Mouse (Mus musculus) hindbrain, embryonic 15.5 days (tissue): ENCODE results near the gene Gm43517. TPM values are rescaled to one million over a fixed set of nuclear protein-coding genes. Genes with fewer than 3 reads are reported as not detected.

Experiments
- ATAC-seq: fragments of 200-750 bp; cut with Nextera tagmentation; 2 replicates; pipeline ENCODE4 v1.8.0; 2017; ENCODE audit warnings: low read depth, moderate number of reproducible peaks, moderate TSS enrichment; ENCODE audit not compliant: low FRiP score
- H3K27ac ChIP-seq: fragments of 300-500 bp; sonication (generic); replicated peaks from 2 replicates; pipeline ENCODE4 v1.5.1; 2015; ENCODE audit warnings: mild to moderate bottlenecking, inconsistent platforms
- H3K27me3 ChIP-seq: fragments of 300-500 bp; sonication (generic); 2 replicates; pipeline ENCODE4 v1.6.1; 2015; ENCODE audit warnings: control low read depth, inconsistent platforms
- H3K36me3 ChIP-seq: fragments of 300-500 bp; sonication (generic); 2 replicates; pipeline ENCODE4 v1.6.1; 2015; ENCODE audit warnings: control low read depth, inconsistent platforms
- H3K4me1 ChIP-seq: fragments of 300-500 bp; sonication (generic); replicated peaks from 2 replicates; pipeline ENCODE4 v1.6.1; 2015; ENCODE audit warnings: control low read depth, inconsistent platforms
- H3K4me2 ChIP-seq: fragments of 300-500 bp; sonication (generic); 2 replicates; pipeline ENCODE4 v1.6.1; 2015; ENCODE audit warnings: moderate library complexity, mild to moderate bottlenecking, inconsistent platforms
- H3K4me3 ChIP-seq: fragments of 300-500 bp; sonication (generic); 2 replicates; pipeline ENCODE4 v1.5.1; 2015; ENCODE audit warnings: mild to moderate bottlenecking, inconsistent platforms
- H3K9ac ChIP-seq: fragments of 300-500 bp; sonication (generic); 2 replicates; pipeline ENCODE4 v1.6.1; 2015; ENCODE audit warnings: inconsistent platforms
- H3K9me3 ChIP-seq: fragments of 300-500 bp; sonication (generic); 2 replicates; pipeline ENCODE4 v1.6.1; 2016; ENCODE audit warnings: control low read depth, inconsistent platforms
- WGBS: fragments of 180-500 bp; shearing (Covaris S2); methylation state at CpG from one replicate; pipeline ENCODE4 v1.1.7; 2015; 5-methylcytosine and 5-hydroxymethylcytosine counted together
- polyA plus RNA-seq: library from polyadenylated mRNA; unstranded; fragments of >200 nt; fragmentation: Nextera tagmentation; extraction: Ambion mirVana; gene quantifications from 2 replicates; pipeline ENCODE4 v1.2.1, GENCODE M21; 2015

Gene Gm43517
- polyA plus RNA-seq, 1 experiment from 2014 or later = not detected

DNA sequence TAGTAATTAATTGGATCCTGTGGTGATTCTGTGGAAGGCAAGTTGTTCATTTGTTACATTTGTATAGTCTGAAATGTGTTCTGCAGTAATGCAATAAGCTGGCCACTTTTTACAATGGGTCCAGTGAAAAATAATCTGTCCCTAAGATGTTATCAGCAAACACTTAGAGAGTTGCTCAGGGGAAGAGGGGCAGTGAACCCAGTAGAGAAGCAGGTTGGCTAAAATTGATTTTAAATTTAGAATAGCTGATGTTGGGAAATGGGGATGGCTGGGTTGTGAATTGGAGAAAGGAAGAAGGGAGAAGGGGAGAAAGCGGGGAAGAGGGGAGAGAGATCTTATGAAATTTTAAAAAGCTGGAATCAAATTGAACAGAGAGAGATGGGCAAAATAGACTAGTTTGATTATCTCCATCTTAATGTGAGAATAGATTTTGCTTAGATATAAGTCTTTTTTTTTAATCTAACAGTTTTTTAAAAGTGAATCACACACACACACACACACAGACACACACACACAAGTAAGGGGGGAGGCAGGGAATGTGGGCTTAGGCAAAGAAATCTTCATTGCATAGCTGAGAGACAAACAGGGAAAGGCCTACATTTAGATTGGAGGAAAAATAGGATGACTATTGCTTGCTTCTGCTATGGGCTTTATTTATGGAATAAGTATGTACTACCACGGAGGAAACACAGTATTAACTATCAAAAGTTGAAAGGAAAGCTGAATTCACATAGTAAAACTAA lies 3.1 kb downstream of the Gm43517 start:
- Histone ChIP-seq H3K4me1 (peaks cover 16% of the 10 kb centered on the region), H3K27ac (no peak overlapping the region), H3K4me2 (no peak overlapping the region), H3K36me3 (no peaks in the 10 kb centered on the region), H3K4me3 (no peak overlapping the region), H3K27me3 (peaks cover 63% of the 10 kb centered on the region), H3K9me3 (no peaks in the 10 kb centered on the region), H3K9ac (no peak overlapping the region)
- WGBS = 4% methylated on average over 2 of the region's 2 CpGs
- no peak for ATAC-seq

- peaks cover 66% of the 10 kb centered on the region for H3K27me3 ChIP-seq
- WGBS = 2% methylated on average over 5 of the region's 5 CpGs
- H3K4me1 ChIP-seq = peaks cover 7% of the 10 kb centered on the region
- no peak overlapping the region for H3K4me2 ChIP-seq
- no peaks in the 10 kb centered on the region for H3K36me3 ChIP-seq
- H3K27ac ChIP-seq = no peak overlapping the region
- no peak for ATAC-seq
- no peak overlapping the region for H3K4me3 ChIP-seq
- H3K9ac ChIP-seq = no peak overlapping the region
- H3K9me3 ChIP-seq = no peaks in the 10 kb centered on the region
Observed at GRCm38 (mm10) chr12:49389666-49390065, 4.7 kb downstream of the Gm43517 start.

- no peak overlapping the region for H3K27ac ChIP-seq
- ATAC-seq = no peak
- 2% methylated on average over 13 of the region's 13 CpGs for WGBS
- peaks cover 7% of the 10 kb centered on the region for H3K4me1 ChIP-seq
- H3K36me3 ChIP-seq = no peaks in the 10 kb centered on the region
- H3K27me3 ChIP-seq = peaks cover 66% of the 10 kb centered on the region
- H3K9ac ChIP-seq = no peak overlapping the region
- no peak overlapping the region for H3K4me2 ChIP-seq
- no peak overlapping the region for H3K4me3 ChIP-seq
- no peaks in the 10 kb centered on the region for H3K9me3 ChIP-seq
Observed at GRCm38 (mm10) chr12:49390257-49390656, 5.3 kb downstream of the Gm43517 start.

DNA sequence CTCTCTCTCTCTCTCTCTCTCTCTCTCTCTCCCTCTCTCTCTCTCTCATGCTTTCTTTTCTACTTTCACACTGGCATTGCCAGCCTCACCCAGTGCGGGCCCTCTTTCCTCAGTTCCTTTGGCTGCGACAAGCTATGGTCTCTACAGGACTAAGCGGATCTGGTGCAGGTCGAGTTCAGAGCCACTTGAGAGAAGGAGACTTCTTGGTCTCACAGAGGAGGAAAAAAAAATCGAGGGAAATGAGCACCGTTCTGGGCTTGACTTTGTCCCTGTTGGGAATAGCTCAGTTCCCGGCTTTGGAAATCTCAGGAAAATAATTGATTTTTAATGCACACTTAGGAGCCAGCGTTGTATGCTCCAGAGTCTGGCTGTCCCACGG lies 5.9 kb downstream of the Gm43517 start:
- no peak overlapping the region for H3K9ac ChIP-seq
- no peak for ATAC-seq
- H3K27ac ChIP-seq = no peak overlapping the region
- WGBS = 1% methylated on average over 9 of the region's 9 CpGs
- peaks cover 64% of the 10 kb centered on the region for H3K27me3 ChIP-seq
- peak overlapping the region; percentile 41 for H3K4me2 ChIP-seq
- no peaks in the 10 kb centered on the region for H3K36me3 ChIP-seq
- peaks cover 7% of the 10 kb centered on the region for H3K4me1 ChIP-seq
- no peaks in the 10 kb centered on the region for H3K9me3 ChIP-seq
- H3K4me3 ChIP-seq = 0 out of 2 replicates have a peak overlapping the region, but pooled peaks have one; percentile 4

GRCm38 (mm10) chr12:49391305-49392040 lies 6.5 kb downstream of the Gm43517 start:
- WGBS = under 1% methylated on average over 42 of the region's 42 CpGs
- Histone ChIP-seq H3K4me3 (0 out of 2 replicates have a peak overlapping the region, but pooled peaks have one; percentile 4), H3K4me2 (peak overlapping the region; percentile 41), H3K9ac (no peak overlapping the region), H3K9me3 (no peaks in the 10 kb centered on the region), H3K36me3 (no peaks in the 10 kb centered on the region), H3K27me3 (peaks cover 64% of the 10 kb centered on the region), H3K4me1 (peaks cover 7% of the 10 kb centered on the region), H3K27ac (no peak overlapping the region)
- ATAC-seq = peak; percentile 94

- 2% methylated on average over 10 of the region's 10 CpGs for WGBS
- no peak overlapping the region for H3K9ac ChIP-seq
- no peaks in the 10 kb centered on the region for H3K36me3 ChIP-seq
- H3K27me3 ChIP-seq = peaks cover 68% of the 10 kb centered on the region
- H3K4me3 ChIP-seq = no peak overlapping the region
- H3K9me3 ChIP-seq = no peaks in the 10 kb centered on the region
- no peak for ATAC-seq
- no peak overlapping the region for H3K4me2 ChIP-seq
- peaks cover 7% of the 10 kb centered on the region for H3K4me1 ChIP-seq
- no peak overlapping the region for H3K27ac ChIP-seq
Observed at GRCm38 (mm10) chr12:49392041-49392390, 7.0 kb downstream of the Gm43517 start.

- no peak overlapping the region for H3K4me2 ChIP-seq
- H3K9me3 ChIP-seq = no peaks in the 10 kb centered on the region
- no peak for ATAC-seq
- peaks cover 73% of the 10 kb centered on the region for H3K27me3 ChIP-seq
- no peaks in the 10 kb centered on the region for H3K36me3 ChIP-seq
- WGBS = 5% methylated on average over 5 of the region's 5 CpGs
- peaks cover 7% of the 10 kb centered on the region for H3K4me1 ChIP-seq
- no peak overlapping the region for H3K27ac ChIP-seq
- no peak overlapping the region for H3K9ac ChIP-seq
- H3K4me3 ChIP-seq = no peak overlapping the region
Observed at GRCm38 (mm10) chr12:49392876-49393275, 7.9 kb downstream of the Gm43517 start.

DNA sequence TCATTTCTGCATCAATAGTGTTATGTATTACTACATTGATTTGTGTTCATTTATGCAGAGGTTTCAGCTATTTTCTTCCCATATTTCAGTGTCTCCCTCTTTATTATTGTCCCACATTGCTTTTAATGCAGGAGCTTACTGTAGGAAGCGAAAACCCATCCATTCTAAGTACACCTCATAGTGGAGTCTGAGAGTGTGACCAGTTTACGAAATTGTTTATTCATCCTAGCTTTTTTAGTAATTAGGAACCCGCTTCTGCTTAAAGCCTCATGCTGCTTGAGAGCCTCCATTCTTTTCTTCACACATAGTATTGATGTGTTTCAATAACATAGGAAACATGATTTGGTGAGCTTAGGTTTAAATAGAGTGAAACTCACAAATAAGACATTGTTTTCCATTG lies 8.7 kb downstream of the Gm43517 start:
- ATAC-seq = no peak
- WGBS = 8% methylated on average over 3 of the region's 3 CpGs
- peaks cover 75% of the 10 kb centered on the region for H3K27me3 ChIP-seq
- no peaks in the 10 kb centered on the region for H3K36me3 ChIP-seq
- H3K4me3 ChIP-seq = no peak overlapping the region
- H3K9ac ChIP-seq = no peak overlapping the region
- H3K4me2 ChIP-seq = no peak overlapping the region
- no peak overlapping the region for H3K27ac ChIP-seq
- H3K9me3 ChIP-seq = no peaks in the 10 kb centered on the region
- peaks cover 7% of the 10 kb centered on the region for H3K4me1 ChIP-seq

GRCm38 (mm10) chr12:49394181-49394580 lies 9.2 kb downstream of the Gm43517 start:
- Histone ChIP-seq H3K36me3 (no peaks in the 10 kb centered on the region), H3K4me2 (no peak overlapping the region), H3K27ac (no peak overlapping the region), H3K9me3 (no peaks in the 10 kb centered on the region), H3K4me1 (peaks cover 7% of the 10 kb centered on the region), H3K27me3 (peaks cover 75% of the 10 kb centered on the region), H3K4me3 (no peak overlapping the region), H3K9ac (no peak overlapping the region)
- 6% methylated on average over 1 of the region's 1 CpGs for WGBS
- ATAC-seq = no peak

DNA sequence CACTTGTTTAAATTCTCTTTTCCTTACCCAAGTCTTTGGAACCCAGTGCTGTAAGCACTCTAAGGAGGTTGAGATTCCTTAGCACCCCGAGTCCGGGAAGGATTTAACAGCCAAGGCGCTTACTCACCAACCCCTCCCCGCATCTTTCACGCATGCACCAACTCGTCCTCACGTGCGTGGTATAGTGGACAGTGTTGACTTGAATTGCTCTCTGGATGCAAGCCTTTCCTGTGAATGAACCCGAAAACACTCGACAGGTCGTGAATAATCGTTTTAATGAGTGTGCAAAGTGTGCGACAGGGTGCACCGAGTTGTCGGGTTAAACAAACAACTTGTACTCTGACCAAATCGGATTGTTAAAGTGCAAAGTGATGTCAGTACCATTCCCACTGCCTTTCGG lies 9.9 kb downstream of the Gm43517 start:
- H3K27me3 ChIP-seq = peaks cover 72% of the 10 kb centered on the region
- no peak for ATAC-seq

DNA sequence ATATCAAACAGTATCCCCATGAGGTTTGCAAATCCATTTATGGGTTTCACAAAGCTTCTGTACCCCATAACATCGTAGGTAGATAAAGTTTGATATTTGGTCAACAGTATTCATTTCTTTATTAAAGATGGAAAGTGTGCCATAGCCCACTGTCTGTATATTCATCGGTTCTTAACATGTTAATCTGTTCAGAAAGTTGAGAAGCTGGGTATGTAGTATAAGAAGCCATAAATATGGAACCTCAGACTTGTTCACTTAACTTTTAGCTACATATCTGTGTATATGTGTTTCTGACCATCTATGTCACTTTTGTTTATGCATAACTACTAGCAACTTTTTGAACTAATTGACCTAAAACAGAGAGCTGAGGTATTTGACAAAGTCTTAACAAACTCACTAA lies 11.0 kb downstream of the Gm43517 start:
- no peak overlapping the region for H3K9ac ChIP-seq
- H3K4me3 ChIP-seq = no peak overlapping the region
- ATAC-seq = no peak
- no peak overlapping the region for H3K4me2 ChIP-seq
- WGBS = 20% methylated on average over 2 of the region's 2 CpGs
- H3K4me1 ChIP-seq = peaks cover 9% of the 10 kb centered on the region
- H3K9me3 ChIP-seq = no peaks in the 10 kb centered on the region
- H3K27me3 ChIP-seq = peaks cover 74% of the 10 kb centered on the region
- H3K36me3 ChIP-seq = no peaks in the 10 kb centered on the region
- no peak overlapping the region for H3K27ac ChIP-seq

More for the DNA sequence above, 9.9 kb downstream of the Gm43517 start:
- Histone ChIP-seq H3K4me3 (no peak overlapping the region), H3K4me2 (no peak overlapping the region), H3K27ac (no peak overlapping the region), H3K36me3 (no peaks in the 10 kb centered on the region), H3K4me1 (peaks cover 7% of the 10 kb centered on the region), H3K9ac (no peak overlapping the region), H3K9me3 (no peaks in the 10 kb centered on the region)
- WGBS = under 1% methylated on average over 17 of the region's 17 CpGs

DNA sequence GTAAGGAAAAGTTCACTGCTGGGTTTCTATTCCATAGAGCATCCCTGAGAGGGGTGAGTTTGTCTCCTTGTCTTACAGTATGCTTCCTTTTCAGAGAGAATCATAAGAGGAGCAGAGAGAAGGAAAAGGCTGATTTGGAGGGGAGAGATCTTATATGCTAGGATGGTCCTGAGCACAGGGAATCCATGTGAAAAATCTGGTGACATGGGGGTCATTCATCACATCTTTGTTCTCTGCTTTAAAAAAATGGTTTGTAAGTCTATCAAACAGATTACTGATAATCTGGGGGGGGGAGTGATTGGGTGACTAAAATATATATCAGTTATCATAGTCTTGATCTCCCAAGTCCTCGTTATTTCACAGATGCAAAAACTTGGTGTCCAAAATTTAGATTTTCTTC lies 11.8 kb downstream of the Gm43517 start:
- Histone ChIP-seq H3K27me3 (peaks cover 73% of the 10 kb centered on the region), H3K4me2 (no peak overlapping the region), H3K4me3 (no peak overlapping the region), H3K9me3 (no peaks in the 10 kb centered on the region), H3K9ac (no peak overlapping the region), H3K27ac (no peak overlapping the region), H3K4me1 (peaks cover 10% of the 10 kb centered on the region), H3K36me3 (no peaks in the 10 kb centered on the region)
- WGBS = 35% methylated on average over 1 of the region's 1 CpGs
- no peak for ATAC-seq
